Mouse (Mus musculus) hindbrain, embryonic 15.5 days (tissue): Measurements from ENCODE around the gene Crygc. TPM values are rescaled to one million over a fixed set of nuclear protein-coding genes. Genes with fewer than 3 reads are reported as not detected.
"Not testable (repeated sequence)": the region's sequence is repeated elsewhere in the genome, so short reads cannot be mapped to it uniquely, and the experiment has no call there.

Experiments
- ATAC-seq: fragments of 200-750 bp; cut with Nextera tagmentation; 2 replicates; pipeline ENCODE4 v1.8.0; 2017; ENCODE audit warnings: low read depth, moderate number of reproducible peaks, moderate TSS enrichment; ENCODE audit not compliant: low FRiP score
- H3K27ac ChIP-seq: fragments of 300-500 bp; sonication (generic); replicated peaks from 2 replicates; pipeline ENCODE4 v1.5.1; 2015; ENCODE audit warnings: mild to moderate bottlenecking, inconsistent platforms
- H3K27me3 ChIP-seq: fragments of 300-500 bp; sonication (generic); 2 replicates; pipeline ENCODE4 v1.6.1; 2015; ENCODE audit warnings: control low read depth, inconsistent platforms
- H3K36me3 ChIP-seq: fragments of 300-500 bp; sonication (generic); 2 replicates; pipeline ENCODE4 v1.6.1; 2015; ENCODE audit warnings: control low read depth, inconsistent platforms
- H3K4me1 ChIP-seq: fragments of 300-500 bp; sonication (generic); replicated peaks from 2 replicates; pipeline ENCODE4 v1.6.1; 2015; ENCODE audit warnings: control low read depth, inconsistent platforms
- H3K4me2 ChIP-seq: fragments of 300-500 bp; sonication (generic); 2 replicates; pipeline ENCODE4 v1.6.1; 2015; ENCODE audit warnings: moderate library complexity, mild to moderate bottlenecking, inconsistent platforms
- H3K4me3 ChIP-seq: fragments of 300-500 bp; sonication (generic); 2 replicates; pipeline ENCODE4 v1.5.1; 2015; ENCODE audit warnings: mild to moderate bottlenecking, inconsistent platforms
- H3K9ac ChIP-seq: fragments of 300-500 bp; sonication (generic); 2 replicates; pipeline ENCODE4 v1.6.1; 2015; ENCODE audit warnings: inconsistent platforms
- H3K9me3 ChIP-seq: fragments of 300-500 bp; sonication (generic); 2 replicates; pipeline ENCODE4 v1.6.1; 2016; ENCODE audit warnings: control low read depth, inconsistent platforms
- WGBS: fragments of 180-500 bp; shearing (Covaris S2); methylation state at CpG from one replicate; pipeline ENCODE4 v1.1.7; 2015; 5-methylcytosine and 5-hydroxymethylcytosine counted together
- polyA plus RNA-seq: library from polyadenylated mRNA; unstranded; fragments of >200 nt; fragmentation: Nextera tagmentation; extraction: Ambion mirVana; gene quantifications from 2 replicates; pipeline ENCODE4 v1.2.1, GENCODE M21; 2015

Crygc gene
- polyA plus RNA-seq, 1 experiment from 2014 or later, result not detected

DNA sequence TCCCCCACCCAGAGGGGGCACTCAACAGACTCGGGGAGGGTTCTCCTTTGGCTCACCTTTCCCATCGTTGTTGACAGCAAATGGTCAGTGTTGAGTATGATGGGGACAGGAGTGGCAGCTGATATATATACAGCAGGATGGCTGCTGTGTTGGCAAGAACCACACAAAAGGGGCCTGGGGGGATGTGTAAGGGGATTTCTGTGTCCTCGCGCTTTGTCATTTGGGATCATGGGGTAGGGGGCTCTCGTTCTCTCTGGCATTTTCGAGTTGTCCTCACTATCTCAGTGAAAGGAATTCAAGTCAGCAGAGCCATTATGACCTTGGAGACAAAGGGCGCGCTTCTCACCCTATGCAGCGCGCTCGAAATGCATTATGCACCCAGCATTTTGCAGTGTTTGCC is 29.8 kb upstream of the Crygc start, which contains the start of gene Cryga:
TSS of gene Cryga (minus strand) at position 101 of the 400 bp plus-strand sequence.
- Histone ChIP-seq H3K27ac (no peak within 1 kb of the TSS), H3K27me3 (no peaks in the 10 kb centered on the region), H3K4me1 (no peaks in the 10 kb centered on the region), H3K9ac (no peak within 1 kb of the TSS), H3K4me3 (no peak within 1 kb of the TSS), H3K4me2 (no peak within 1 kb of the TSS), H3K9me3 (no peaks in the 10 kb centered on the region), H3K36me3 (no peaks in the 10 kb centered on the region)
- WGBS, result 87% methylated on average over 11 of the region's 11 CpGs
- no peak for ATAC-seq

DNA sequence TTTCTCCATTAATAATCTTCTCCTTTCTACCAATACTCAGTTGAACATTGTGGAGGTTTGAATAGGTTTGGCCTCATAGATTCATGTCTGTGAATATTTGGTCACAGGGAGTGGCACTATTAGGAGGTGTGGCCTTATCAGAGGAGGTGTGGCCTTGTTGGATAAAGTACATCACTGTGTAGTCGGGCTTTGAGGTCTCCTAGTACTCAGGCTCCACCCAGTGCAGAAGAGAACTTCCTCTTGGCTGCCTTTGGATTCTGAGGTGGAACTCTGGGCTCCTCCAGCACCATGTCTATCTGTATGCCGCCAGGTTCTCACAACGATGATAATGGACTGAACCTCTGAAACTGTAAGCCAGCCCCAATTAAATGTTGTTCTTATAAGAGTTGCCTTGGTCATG is 23.5 kb upstream of the Crygc start:
- Histone ChIP-seq H3K4me3 (no peak overlapping the region), H3K27me3 (no peaks in the 10 kb centered on the region), H3K4me2 (no peak overlapping the region), H3K4me1 (no peaks in the 10 kb centered on the region), H3K27ac (no peak overlapping the region), H3K36me3 (no peaks in the 10 kb centered on the region), H3K9ac (no peak overlapping the region), H3K9me3 (no peaks in the 10 kb centered on the region)
- no peak for ATAC-seq
- WGBS, result 81% methylated on average over 3 of the region's 3 CpGs

DNA sequence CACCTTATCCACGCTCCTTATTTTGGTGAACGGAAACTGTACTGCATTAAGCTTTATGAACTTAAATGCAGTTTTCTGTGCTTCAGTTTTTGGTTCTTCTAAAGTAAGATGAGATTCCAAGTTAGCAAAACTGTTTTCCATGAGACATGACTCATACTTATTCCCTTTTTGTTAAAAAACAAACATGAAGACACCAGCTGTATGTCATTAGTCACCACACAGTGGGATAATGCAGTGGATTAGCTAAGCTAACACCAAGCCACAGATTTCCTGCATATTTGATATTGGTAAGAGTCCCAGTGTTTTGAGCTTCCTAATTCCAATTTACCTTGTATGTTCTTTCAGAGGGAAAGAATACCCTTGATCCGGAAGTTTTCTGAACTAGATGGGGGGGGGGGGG is 18.1 kb upstream of the Crygc start:
- no peak overlapping the region for H3K4me2 ChIP-seq
- no peak for ATAC-seq
- H3K4me3 ChIP-seq, result no peak overlapping the region
- 95% methylated on average over 3 of the region's 3 CpGs for WGBS
- H3K9ac ChIP-seq, result no peak overlapping the region
- no peaks in the 10 kb centered on the region for H3K9me3 ChIP-seq
- no peak overlapping the region for H3K27ac ChIP-seq
- H3K4me1 ChIP-seq, result no peaks in the 10 kb centered on the region
- no peaks in the 10 kb centered on the region for H3K36me3 ChIP-seq
- H3K27me3 ChIP-seq, result no peaks in the 10 kb centered on the region

DNA sequence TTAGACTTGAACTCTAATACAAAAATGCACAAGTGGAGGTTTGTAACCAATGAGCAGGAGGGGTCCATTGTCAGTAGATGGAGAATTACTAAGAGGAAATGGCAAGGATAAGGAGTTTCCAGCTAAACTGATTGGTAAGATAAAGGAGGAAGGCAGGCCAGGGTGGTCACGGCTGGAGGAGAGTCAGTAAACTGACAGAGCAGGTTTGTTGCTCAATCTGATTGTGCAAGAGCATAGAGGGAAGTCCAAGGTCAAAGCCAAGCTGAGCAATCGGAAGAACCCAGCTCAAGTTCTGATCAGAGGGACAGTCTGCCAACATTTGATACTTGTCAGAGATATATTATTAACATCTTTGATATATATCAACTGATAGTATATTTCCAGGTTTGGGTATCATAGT is 16.9 kb upstream of the Crygc start:
- no peak overlapping the region for H3K4me3 ChIP-seq
- no peak overlapping the region for H3K9ac ChIP-seq
- H3K4me2 ChIP-seq, result no peak overlapping the region
- ATAC-seq, result no peak
- H3K27me3 ChIP-seq, result no peaks in the 10 kb centered on the region
- H3K9me3 ChIP-seq, result no peaks in the 10 kb centered on the region
- H3K36me3 ChIP-seq, result no peaks in the 10 kb centered on the region
- H3K27ac ChIP-seq, result no peak overlapping the region
- H3K4me1 ChIP-seq, result no peaks in the 10 kb centered on the region
- 79% methylated on average over 2 of the region's 2 CpGs for WGBS

DNA sequence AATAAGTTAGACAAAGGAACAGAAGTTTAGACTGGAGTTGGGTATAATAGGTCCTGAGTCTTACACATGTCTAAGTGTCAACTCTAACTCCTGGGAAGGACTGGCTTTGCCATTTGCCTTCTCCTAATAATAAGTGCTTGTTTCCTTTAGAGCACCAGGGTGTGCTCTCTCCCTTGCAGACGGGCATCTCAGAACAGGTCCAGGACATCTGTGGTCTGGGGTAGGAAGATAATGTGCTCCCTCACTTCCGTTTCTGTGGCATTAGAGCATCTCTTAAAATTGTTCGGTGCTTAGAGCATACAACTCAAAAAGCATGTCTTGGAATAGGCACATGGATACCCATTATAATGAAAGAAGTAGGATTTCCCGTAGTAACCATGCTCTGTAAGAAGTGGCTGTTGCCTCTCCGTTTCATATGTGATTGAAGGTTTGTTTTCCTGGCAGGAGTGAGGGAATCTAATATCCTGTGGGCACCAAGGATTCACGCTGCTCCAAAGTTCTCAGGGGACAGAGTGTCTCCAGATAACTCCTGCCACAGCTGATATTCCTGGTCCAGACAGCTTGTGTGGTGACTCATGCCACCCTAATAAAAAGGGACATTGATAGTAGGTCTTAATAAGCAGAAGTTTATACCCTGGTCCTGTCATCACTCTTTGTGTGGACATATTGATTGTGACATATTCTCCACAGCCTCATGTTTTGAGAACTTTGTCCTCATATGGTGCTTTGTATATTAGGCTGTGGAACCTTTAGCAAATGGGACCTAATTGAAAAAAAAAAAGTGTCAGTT is 15.3 kb upstream of the Crygc start:
- H3K4me1 ChIP-seq, result no peaks in the 10 kb centered on the region
- no peaks in the 10 kb centered on the region for H3K9me3 ChIP-seq
- H3K4me3 ChIP-seq, result no peak overlapping the region
- no peak overlapping the region for H3K9ac ChIP-seq
- no peak for ATAC-seq
- WGBS, result 79% methylated on average over 6 of the region's 6 CpGs
- no peaks in the 10 kb centered on the region for H3K36me3 ChIP-seq
- H3K27ac ChIP-seq, result no peak overlapping the region
- no peaks in the 10 kb centered on the region for H3K27me3 ChIP-seq
- no peak overlapping the region for H3K4me2 ChIP-seq

DNA sequence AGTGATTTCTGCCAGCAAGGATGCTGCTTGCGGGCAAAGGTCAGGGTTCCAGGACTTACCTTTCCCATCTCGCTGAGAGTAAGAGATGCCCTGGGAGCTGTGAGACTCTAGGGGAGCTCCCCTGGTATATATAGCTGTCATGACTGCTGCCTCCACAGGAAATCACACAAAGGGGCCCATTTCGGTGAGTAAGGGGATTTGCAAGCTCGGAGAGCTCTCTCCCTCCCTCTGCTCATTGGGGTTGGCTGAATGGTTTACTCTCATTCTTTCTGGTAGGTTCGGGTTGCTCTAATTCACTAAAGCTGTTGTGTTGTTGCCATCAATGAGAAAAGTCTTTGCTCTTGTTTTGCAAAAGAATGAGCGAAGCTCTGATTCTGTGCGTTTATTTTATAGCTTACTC is 8.7 kb upstream of the Crygc start, which contains the start of gene Crygb:
TSS of gene Crygb (minus strand) at position 101 of the 400 bp plus-strand sequence.
- Histone ChIP-seq H3K4me2 (0 out of 2 replicates have a peak within 1 kb of the TSS, but pooled peaks have one; percentile 15), H3K27ac (no peak within 1 kb of the TSS), H3K4me1 (no peaks in the 10 kb centered on the region), H3K9ac (no peak within 1 kb of the TSS), H3K27me3 (no peaks in the 10 kb centered on the region), H3K4me3 (no peak within 1 kb of the TSS), H3K9me3 (no peaks in the 10 kb centered on the region), H3K36me3 (no peaks in the 10 kb centered on the region)
- 35% methylated on average over 7 of the region's 7 CpGs for WGBS
- no peak for ATAC-seq

DNA sequence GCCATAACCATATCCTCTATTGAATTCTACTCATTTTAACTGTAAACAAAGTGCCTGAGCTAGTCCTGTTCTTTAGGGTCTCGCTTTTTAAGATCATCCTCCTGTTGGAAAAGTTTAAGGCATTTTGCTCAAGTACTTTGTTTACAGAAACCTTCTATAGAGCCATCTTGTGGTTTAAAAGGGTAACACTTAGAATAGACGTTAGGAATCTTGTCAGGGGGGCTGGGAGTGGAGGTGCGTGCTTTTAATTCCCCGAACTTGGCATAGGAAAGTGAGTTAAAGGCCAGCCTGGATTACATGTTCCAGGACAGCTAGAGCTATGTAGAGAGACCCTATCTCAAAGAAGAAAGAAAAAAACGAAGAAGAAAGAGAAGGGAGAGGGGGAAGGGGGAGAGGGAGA is 2.1 kb upstream of the Crygc start:
- Histone ChIP-seq H3K36me3 (no peaks in the 10 kb centered on the region), H3K4me2 (no peak overlapping the region), H3K9me3 (no peaks in the 10 kb centered on the region), H3K4me3 (no peak overlapping the region), H3K27me3 (no peaks in the 10 kb centered on the region), H3K4me1 (no peaks in the 10 kb centered on the region), H3K9ac (no peak overlapping the region), H3K27ac (no peak overlapping the region)
- 34% methylated on average over 5 of the region's 5 CpGs for WGBS
- no peak for ATAC-seq

DNA sequence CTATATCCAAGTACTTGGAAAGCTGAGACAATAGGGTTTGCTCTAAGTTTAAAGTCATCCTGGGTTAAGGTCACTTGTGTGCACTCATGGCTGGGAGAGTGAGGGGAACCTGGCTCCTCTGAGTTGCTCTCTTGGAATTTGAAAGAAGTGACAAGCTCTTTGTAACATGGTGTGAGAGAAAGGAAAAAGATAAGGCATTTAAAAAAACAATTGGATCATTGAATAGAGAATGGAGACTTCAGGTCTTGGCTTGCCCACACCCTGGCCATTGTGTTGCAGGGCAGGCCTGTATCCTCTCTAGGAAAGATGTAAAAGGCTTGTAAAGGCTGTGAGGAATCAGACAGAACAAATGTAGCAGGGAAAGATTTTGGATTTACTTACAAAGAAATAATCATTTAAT is 5.6 kb downstream of the Crygc start:
- no peak overlapping the region for H3K4me3 ChIP-seq
- ATAC-seq, result no peak
- no peaks in the 10 kb centered on the region for H3K4me1 ChIP-seq

DNA sequence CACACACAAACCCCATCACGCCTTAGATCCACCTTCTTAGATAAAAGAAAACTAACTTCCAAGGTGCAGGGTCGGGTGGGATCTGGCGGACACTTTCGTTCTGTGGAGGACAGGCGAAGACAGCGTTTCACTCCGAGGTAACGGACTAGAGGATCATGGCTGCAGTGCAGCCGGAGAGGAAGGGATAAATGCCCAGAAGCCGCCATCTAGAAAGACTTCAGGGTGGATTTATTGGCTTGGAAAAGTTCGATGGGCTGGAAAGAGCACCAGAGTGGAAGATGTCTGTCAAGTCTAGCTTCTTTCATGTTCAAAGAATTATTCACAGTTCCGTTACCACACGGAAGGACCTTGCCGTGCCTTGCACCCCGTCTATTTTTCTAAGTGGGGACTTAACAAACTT is 9.3 kb downstream of the Crygc start:
- 76% methylated on average over 15 of the region's 15 CpGs for WGBS
- Histone ChIP-seq H3K4me2 (no peak overlapping the region), H3K9me3 (no peaks in the 10 kb centered on the region), H3K36me3 (no peaks in the 10 kb centered on the region), H3K4me1 (no peaks in the 10 kb centered on the region), H3K27me3 (no peaks in the 10 kb centered on the region), H3K9ac (no peak overlapping the region), H3K27ac (no peak overlapping the region), H3K4me3 (no peak overlapping the region)
- ATAC-seq, result no peak

More for the DNA sequence above, 5.6 kb downstream of the Crygc start:
- Histone ChIP-seq H3K9me3 (no peaks in the 10 kb centered on the region), H3K27me3 (no peaks in the 10 kb centered on the region), H3K27ac (no peak overlapping the region), H3K9ac (no peak overlapping the region), H3K36me3 (no peaks in the 10 kb centered on the region), H3K4me2 (no peak overlapping the region)

DNA sequence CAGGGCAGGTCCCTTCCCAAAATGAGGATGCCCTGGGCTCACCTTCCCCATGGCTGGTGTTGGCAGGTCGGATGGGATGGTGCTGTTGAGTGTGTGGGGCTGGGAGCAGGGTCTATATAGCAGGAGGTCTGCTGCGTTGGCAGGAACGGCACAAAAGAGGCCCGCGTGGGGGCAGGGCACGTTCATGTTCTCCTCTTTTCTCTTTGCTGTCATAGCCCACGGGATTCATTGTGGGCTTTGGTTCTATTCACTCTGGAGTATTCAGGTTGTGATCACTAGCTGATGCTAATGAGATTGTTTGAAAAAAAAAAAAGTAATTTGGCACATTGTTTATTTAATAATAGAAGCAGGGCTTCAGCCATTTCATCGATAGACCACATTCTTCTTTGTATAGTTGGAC is 10.1 kb downstream of the Crygc start, which contains the start of gene Crygd:
TSS of gene Crygd (minus strand) at position 101 of the 400 bp plus-strand sequence.
- no peak for ATAC-seq
- no peak within 1 kb of the TSS for H3K27ac ChIP-seq
- no peak within 1 kb of the TSS for H3K4me3 ChIP-seq
- no peak within 1 kb of the TSS for H3K4me2 ChIP-seq
- no peaks in the 10 kb centered on the region for H3K36me3 ChIP-seq
- H3K4me1 ChIP-seq, result no peaks in the 10 kb centered on the region
- H3K9me3 ChIP-seq, result no peaks in the 10 kb centered on the region
- H3K27me3 ChIP-seq, result no peaks in the 10 kb centered on the region
- WGBS, result 46% methylated on average over 8 of the region's 8 CpGs
- H3K9ac ChIP-seq, result no peak within 1 kb of the TSS

DNA sequence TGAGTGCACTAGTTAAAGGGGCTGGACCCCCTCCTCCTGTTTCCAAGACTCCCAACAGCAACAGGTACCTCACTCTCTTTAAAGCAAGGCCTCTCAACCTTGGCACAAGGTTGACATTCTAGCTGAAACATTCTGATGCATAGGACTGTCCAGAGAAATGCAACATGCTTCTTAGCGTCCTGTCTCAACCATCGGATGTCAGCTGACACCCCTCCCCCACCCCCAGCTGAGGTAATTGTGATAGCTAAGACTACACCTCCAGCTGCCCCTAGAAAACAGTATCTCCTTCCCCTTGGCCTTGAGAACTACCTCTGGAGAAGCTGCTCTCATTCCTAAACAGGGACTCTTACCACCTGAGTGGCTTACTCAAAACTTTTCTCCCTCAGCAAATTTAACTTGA is 21.3 kb downstream of the Crygc start:
- Histone ChIP-seq H3K27me3 (no peaks in the 10 kb centered on the region), H3K4me3 (no peak overlapping the region), H3K9me3 (no peaks in the 10 kb centered on the region), H3K4me2 (no peak overlapping the region), H3K36me3 (no peaks in the 10 kb centered on the region), H3K9ac (no peak overlapping the region), H3K4me1 (no peaks in the 10 kb centered on the region), H3K27ac (no peak overlapping the region)
- WGBS, result 32% methylated on average over 2 of the region's 2 CpGs
- no peak for ATAC-seq

DNA sequence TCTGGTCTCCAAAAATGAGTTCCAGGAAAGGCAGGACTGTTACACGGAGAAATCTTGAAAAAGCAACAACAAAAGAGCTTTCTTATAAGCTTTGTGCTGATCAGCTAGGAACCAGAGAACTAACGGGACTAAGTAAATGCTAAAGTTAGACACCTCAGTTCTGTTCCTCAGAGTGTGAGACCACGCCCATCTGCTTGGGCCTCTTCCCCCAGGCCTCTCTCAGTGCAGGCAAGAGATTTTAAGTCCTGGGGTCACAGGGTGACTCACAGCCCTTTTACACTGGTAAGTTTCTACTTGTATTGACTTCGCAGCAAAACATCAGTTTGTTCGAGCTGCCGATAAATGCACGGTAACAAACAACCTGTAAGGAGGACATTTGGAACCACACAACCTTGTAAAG is 21.8 kb downstream of the Crygc start:
- 57% methylated on average over 7 of the region's 7 CpGs for WGBS
- H3K4me3 ChIP-seq, result no peak overlapping the region
- no peak for ATAC-seq
- no peak overlapping the region for H3K9ac ChIP-seq
- no peaks in the 10 kb centered on the region for H3K27me3 ChIP-seq
- H3K27ac ChIP-seq, result no peak overlapping the region
- no peak overlapping the region for H3K4me2 ChIP-seq
- no peaks in the 10 kb centered on the region for H3K9me3 ChIP-seq
- H3K4me1 ChIP-seq, result no peaks in the 10 kb centered on the region
- no peaks in the 10 kb centered on the region for H3K36me3 ChIP-seq

DNA sequence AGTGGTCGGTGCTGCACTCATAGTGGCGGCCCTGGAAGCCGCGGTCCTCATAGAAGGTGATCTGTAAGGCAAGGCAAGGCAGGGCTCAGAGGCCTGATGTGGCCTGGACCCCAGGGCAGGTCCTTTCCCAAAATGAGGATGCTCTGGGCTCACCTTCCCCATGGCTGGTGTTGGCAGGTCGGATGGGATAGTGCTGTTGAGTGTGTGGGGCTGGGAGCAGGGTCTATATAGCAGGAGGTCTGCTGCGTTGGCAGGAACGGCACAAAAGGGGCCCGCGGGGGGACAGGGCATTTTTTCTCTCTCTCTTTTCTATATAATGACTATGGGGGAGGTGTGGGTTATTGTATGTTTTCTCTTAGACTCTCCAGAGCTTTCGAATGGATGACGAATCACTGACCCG is 22.5 kb downstream of the Crygc start, which contains the start of gene Cryge:
TSS of gene Cryge (minus strand) at position 198 of the 400 bp plus-strand sequence.
- H3K9me3 ChIP-seq, H3K9ac ChIP-seq, H3K4me1 ChIP-seq, H3K4me2 ChIP-seq, H3K27ac ChIP-seq, H3K27me3 ChIP-seq, H3K36me3 ChIP-seq, H3K4me3 ChIP-seq, ATAC-seq: not testable (repeated sequence)
- WGBS, result 39% methylated on average over 11 of the region's 12 CpGs
